Mouse (Mus musculus): Measurements from ENCODE around the gene Hist2h4. TPM values are rescaled to one million over a fixed set of nuclear protein-coding genes. Genes with fewer than 3 reads are reported as not detected.
"Not testable (repeated sequence)": the region's sequence is repeated elsewhere in the genome, so short reads cannot be mapped to it uniquely, and the experiment has no call there.

Hist2h4 gene
- polyA plus RNA-seq, 1 experiment, result not detected

GRCm38 (mm10) chr3:96221640-96222038, 41.5 kb downstream of the Hist2h4 start:
- Histone ChIP-seq H3K4me3 (ENCODE audit: insufficient read depth, low read depth, low read length) (peak overlapping the region; percentile 78), H3K27ac (ENCODE audit: insufficient read depth, low read depth, low read length) (peak overlapping the region; percentile 89), H3K4me1 (ENCODE audit: control insufficient read depth, insufficient read depth, low read length) (peaks cover 10% of the 10 kb centered on the region)
- 6% methylated on average over 9 of the region's 9 CpGs for WGBS
- TF ChIP-seq CTCF (IDR thresholded peaks at IDR 0.05; ENCODE audit: insufficient read depth, low read depth, low read length), result no peak
- no peak for TF ChIP-seq POLR2A (IDR thresholded peaks at IDR 0.05; ENCODE audit: insufficient read depth, low read depth, low read length)

GRCm38 (mm10) chr3:96220765-96221639, 42.1 kb downstream of the Hist2h4 start, which contains the start of the genes Hist2h2ac and Hist2h2be:
Gene Hist2h2ac (minus strand): TSS chr3:96220880.
Gene Hist2h2be (plus strand): TSS chr3:96221119.
- WGBS, result under 1% methylated on average over 43 of the region's 43 CpGs
- Histone ChIP-seq H3K4me3 (ENCODE audit: insufficient read depth, low read depth, low read length) (peak within 1 kb of the TSS; percentile 78), H3K27ac (ENCODE audit: insufficient read depth, low read depth, low read length) (peak within 1 kb of the TSS; percentile 98), H3K4me1 (ENCODE audit: control insufficient read depth, insufficient read depth, low read length) (peaks cover 10% of the 10 kb centered on the region)
- TF ChIP-seq POLR2A (IDR thresholded peaks at IDR 0.05; ENCODE audit: insufficient read depth, low read depth, low read length) (peak; percentile 51; the same call in 1 of the 2 replicates), CTCF (IDR thresholded peaks at IDR 0.05; ENCODE audit: insufficient read depth, low read depth, low read length) (no peak)

- TF ChIP-seq POLR2A (IDR thresholded peaks at IDR 0.05; ENCODE audit: insufficient read depth, low read depth, low read length), result peak; percentile 36
- under 1% methylated on average over 34 of the region's 47 CpGs for WGBS
Measured at GRCm38 (mm10) chr3:96220131-96220764, 42.9 kb downstream of the Hist2h4 start.

GRCm38 (mm10) chr3:96219661-96220130, 43.4 kb downstream of the Hist2h4 start, which contains the start of the genes Bola1 and Hist2h2ab:
Gene Bola1 (minus strand): TSS chr3:96219709.
Gene Hist2h2ab (plus strand): TSS chr3:96219865.
- Histone ChIP-seq H3K27ac (ENCODE audit: insufficient read depth, low read depth, low read length) (peak within 1 kb of the TSS; percentile 98), H3K4me1 (ENCODE audit: control insufficient read depth, insufficient read depth, low read length) (peaks cover 5% of the 10 kb centered on the region), H3K4me3 (ENCODE audit: insufficient read depth, low read depth, low read length) (peak within 1 kb of the TSS; percentile 78)
- under 1% methylated on average over 37 of the region's 37 CpGs for WGBS
- no peak for TF ChIP-seq CTCF (IDR thresholded peaks at IDR 0.05; ENCODE audit: insufficient read depth, low read depth, low read length)
- TF ChIP-seq POLR2A (IDR thresholded peaks at IDR 0.05; ENCODE audit: insufficient read depth, low read depth, low read length), result peak; percentile 76

More at GRCm38 (mm10) chr3:96220131-96220764, 42.9 kb downstream of the Hist2h4 start:
- Histone ChIP-seq H3K4me3 (ENCODE audit: insufficient read depth, low read depth, low read length) (peak overlapping the region; percentile 78), H3K27ac (ENCODE audit: insufficient read depth, low read depth, low read length) (peak overlapping the region; percentile 98)
- H3K4me1 ChIP-seq (ENCODE audit: control insufficient read depth, insufficient read depth, low read length), result not testable (repeated sequence)

- under 1% methylated on average over 12 of the region's 12 CpGs for WGBS
- Histone ChIP-seq H3K4me3 (ENCODE audit: insufficient read depth, low read depth, low read length) (peak overlapping the region; percentile 44), H3K4me1 (ENCODE audit: control insufficient read depth, insufficient read depth, low read length) (peaks cover 3% of the 10 kb centered on the region), H3K27ac (ENCODE audit: insufficient read depth, low read depth, low read length) (peak overlapping the region; percentile 94)
- TF ChIP-seq CTCF (IDR thresholded peaks at IDR 0.05; ENCODE audit: insufficient read depth, low read depth, low read length) (no peak), POLR2A (IDR thresholded peaks at IDR 0.05; ENCODE audit: insufficient read depth, low read depth, low read length) (no peak)
Measured at GRCm38 (mm10) chr3:96219191-96219641, 43.9 kb downstream of the Hist2h4 start.

Other genes with a start within 250 kb of the Hist2h4 start
- gene Vps45, start 204.8 kb downstream of the Hist2h4 start, polyA plus RNA-seq (2012; ENCODE audit: insufficient read depth, insufficient read length, low replicate concordance, missing spikeins), result not detected in 2 replicates
- gene Otud7b, start 158.8 kb downstream of the Hist2h4 start, polyA plus RNA-seq (2012; ENCODE audit: insufficient read depth, insufficient read length, low replicate concordance, missing spikeins), result not detected in 2 replicates
- gene Mtmr11, start 101.3 kb downstream of the Hist2h4 start, polyA plus RNA-seq (2012; ENCODE audit: insufficient read depth, insufficient read length, low replicate concordance, missing spikeins), result not detected in 2 replicates
- not detected in 2 replicates for gene Sf3b4, start 91.0 kb downstream of the Hist2h4 start, polyA plus RNA-seq (2012; ENCODE audit: insufficient read depth, insufficient read length, low replicate concordance, missing spikeins)
- gene Sv2a, start 82.2 kb downstream of the Hist2h4 start, polyA plus RNA-seq (2012; ENCODE audit: insufficient read depth, insufficient read length, low replicate concordance, missing spikeins), result 106 TPM in 1 of 2 replicates, not detected in the other
- gene Bola1, start 43.6 kb downstream of the Hist2h4 start, polyA plus RNA-seq (2012; ENCODE audit: insufficient read depth, insufficient read length, low replicate concordance, missing spikeins), result not detected in 2 replicates
- gene Hist2h2ab, start 43.4 kb downstream of the Hist2h4 start, polyA plus RNA-seq (2012; ENCODE audit: insufficient read depth, insufficient read length, low replicate concordance, missing spikeins), result not detected in 2 replicates
- gene Hist2h2ac, start 42.4 kb downstream of the Hist2h4 start, polyA plus RNA-seq (2012; ENCODE audit: insufficient read depth, insufficient read length, low replicate concordance, missing spikeins), result not detected in 2 replicates
- not detected in 2 replicates for gene Hist2h2be, start 42.2 kb downstream of the Hist2h4 start, polyA plus RNA-seq (2012; ENCODE audit: insufficient read depth, insufficient read length, low replicate concordance, missing spikeins)
- gene Hist2h3c2, start 24.2 kb downstream of the Hist2h4 start, polyA plus RNA-seq (2012; ENCODE audit: insufficient read depth, insufficient read length, low replicate concordance, missing spikeins), result not detected in 2 replicates
- not detected in 2 replicates for gene Hist2h2aa2, start 23.0 kb downstream of the Hist2h4 start, polyA plus RNA-seq (2012; ENCODE audit: insufficient read depth, insufficient read length, low replicate concordance, missing spikeins)
- not detected in 2 replicates for gene Hist2h2aa1, start 17.8 kb downstream of the Hist2h4 start, polyA plus RNA-seq (2012; ENCODE audit: insufficient read depth, insufficient read length, low replicate concordance, missing spikeins)
- not detected in 2 replicates for gene Hist2h3c1, start 16.6 kb downstream of the Hist2h4 start, polyA plus RNA-seq (2012; ENCODE audit: insufficient read depth, insufficient read length, low replicate concordance, missing spikeins)
- not detected in 2 replicates for gene Hist2h3b, start 5.3 kb upstream of the Hist2h4 start, polyA plus RNA-seq (2012; ENCODE audit: insufficient read depth, insufficient read length, low replicate concordance, missing spikeins)
- not detected in 2 replicates for gene Hist2h2bb, start 6.4 kb upstream of the Hist2h4 start, polyA plus RNA-seq (2012; ENCODE audit: insufficient read depth, insufficient read length, low replicate concordance, missing spikeins)
- not detected in 2 replicates for gene Fcgr1, start 30.7 kb upstream of the Hist2h4 start, polyA plus RNA-seq (2012; ENCODE audit: insufficient read depth, insufficient read length, low replicate concordance, missing spikeins)
- not detected in 2 replicates for gene BC107364, start 189.0 kb upstream of the Hist2h4 start, polyA plus RNA-seq (2012; ENCODE audit: insufficient read depth, insufficient read length, low replicate concordance, missing spikeins)

Data from olfactory bulb, adult 2 months (tissue).